Mouse (Mus musculus) forebrain, embryonic 14.5 days (tissue): ENCODE measurements around the gene Hoxb4. TPM values are rescaled to one million over a fixed set of nuclear protein-coding genes. Genes with fewer than 3 reads are reported as not detected.

Experiments used
- ATAC-seq: fragments of 200-750 bp; cut with Nextera tagmentation; 2 replicates; pipeline ENCODE4 v1.8.0; 2017; ENCODE audit warnings: mild to moderate bottlenecking, moderate library complexity
- DNase-seq: peaks from one replicate; pipeline ENCODE4 v3.0.0-alpha.2; 2015; ENCODE audit warnings: low spot score
- H3K27ac ChIP-seq: fragments of 300-500 bp; sonication (generic); 2 replicates; pipeline ENCODE4 v1.5.1; 2014; ENCODE audit warnings: low read depth, mild to moderate bottlenecking, control low read depth, low read length, moderate library complexity
- H3K27me3 ChIP-seq: fragments of 300-500 bp; sonication (generic); replicated peaks from 2 replicates; pipeline ENCODE4 v1.6.1; 2014; ENCODE audit warnings: low read length, control low read depth, mixed read lengths; ENCODE audit not compliant: control insufficient read depth, insufficient read depth
- H3K36me3 ChIP-seq: fragments of 300-500 bp; sonication (generic); 2 replicates; pipeline ENCODE4 v1.6.1; 2014; ENCODE audit warnings: low read length, control low read depth; ENCODE audit not compliant: control insufficient read depth, insufficient read depth
- H3K4me1 ChIP-seq: fragments of 300-500 bp; sonication (generic); 2 replicates; pipeline ENCODE4 v1.6.1; 2014; ENCODE audit warnings: antibody characterized with exemption, low read length, control low read depth; ENCODE audit not compliant: control insufficient read depth, insufficient read depth
- H3K4me2 ChIP-seq: fragments of 300-500 bp; sonication (generic); 2 replicates; pipeline ENCODE4 v1.6.1; 2014; ENCODE audit warnings: mild to moderate bottlenecking, control low read depth, low read length
- H3K4me3 ChIP-seq: fragments of 300-500 bp; sonication (generic); 2 replicates; pipeline ENCODE4 v1.5.1; 2014; ENCODE audit warnings: low read depth, low read length, control low read depth
- H3K9ac ChIP-seq: fragments of 300-500 bp; sonication (generic); 2 replicates; pipeline ENCODE4 v1.6.1; 2014; ENCODE audit warnings: mild to moderate bottlenecking, low read length, control low read depth, moderate library complexity
- H3K9me3 ChIP-seq: fragments of 300-500 bp; sonication (generic); replicated peaks from 2 replicates; pipeline ENCODE4 v1.6.1; 2016; ENCODE audit warnings: low read length, control low read depth, mixed read lengths; ENCODE audit not compliant: control insufficient read depth
- WGBS: fragments of 180-500 bp; shearing (Covaris S2); extraction: QIAGEN DNeasy Blood & Tissue Kit; methylation state at CpG from one replicate; pipeline ENCODE4 v1.1.7; 2014; 5-methylcytosine and 5-hydroxymethylcytosine counted together
- microRNA counts: library from miRNA; unstranded; fragments of <30 nt; microRNA quantifications from one replicate; lab custom pipeline; 2016
- microRNA-seq: library from miRNA; unstranded; fragments of <30 nt; microRNA quantifications from one replicate; pipeline ENCODE4, GENCODE M21; 2016
- polyA plus RNA-seq: library from polyadenylated mRNA; unstranded; fragments of >200 nt; fragmentation: Nextera tagmentation; extraction: Ambion mirVana; gene quantifications from 2 replicates; pipeline ENCODE4 v1.2.1, GENCODE M21; 2014

The Hoxb4 gene
- polyA plus RNA-seq, 1 experiment from 2014 or later, result not detected

- H3K4me1 ChIP-seq, result no peaks in the 10 kb centered on the region
- H3K9ac ChIP-seq, result no peak overlapping the region
- H3K27me3 ChIP-seq, result peaks cover 89% of the 10 kb centered on the region
- no peak for DNase-seq
- H3K36me3 ChIP-seq, result no peaks in the 10 kb centered on the region
- no peak overlapping the region for H3K27ac ChIP-seq
- H3K4me2 ChIP-seq, result no peak overlapping the region
- no peaks in the 10 kb centered on the region for H3K9me3 ChIP-seq
- WGBS, result 1% methylated on average over 5 of the region's 5 CpGs
- no peak overlapping the region for H3K4me3 ChIP-seq
- no peak for ATAC-seq
These were observed 45.7 kb downstream of the Hoxb4 start for GRCm38 (mm10) chr11:96363807-96364206.

GRCm38 (mm10) chr11:96365441-96366091 lies 47.5 kb downstream of the Hoxb4 start, which contains the start of gene Hoxb1:
Gene Hoxb1, plus strand, starts transcription at chr11:96365752.
- H3K9ac ChIP-seq, result no peak within 1 kb of the TSS

GRCm38 (mm10) chr11:96366092-96367041 lies 48.3 kb downstream of the Hoxb4 start:
- 2% methylated on average over 47 of the region's 47 CpGs for WGBS
- H3K4me3 ChIP-seq, result no peak overlapping the region

More at GRCm38 (mm10) chr11:96365441-96366091, 47.5 kb downstream of the Hoxb4 start, which contains the start of gene Hoxb1:
- Histone ChIP-seq H3K9me3 (no peaks in the 10 kb centered on the region), H3K4me1 (no peaks in the 10 kb centered on the region), H3K4me3 (no peak within 1 kb of the TSS), H3K27me3 (peaks cover 92% of the 10 kb centered on the region), H3K36me3 (no peaks in the 10 kb centered on the region), H3K4me2 (no peak within 1 kb of the TSS), H3K27ac (no peak within 1 kb of the TSS)
- DNase-seq (no peak), ATAC-seq (no peak)
- WGBS, result 2% methylated on average over 26 of the region's 26 CpGs

GRCm38 (mm10) chr11:96367141-96367540 lies 49.1 kb downstream of the Hoxb4 start:
- no peak overlapping the region for H3K4me2 ChIP-seq
- no peak overlapping the region for H3K4me3 ChIP-seq
- no peak for DNase-seq
- no peaks in the 10 kb centered on the region for H3K9me3 ChIP-seq
- H3K4me1 ChIP-seq, result no peaks in the 10 kb centered on the region
- ATAC-seq, result no peak
- peaks cover 95% of the 10 kb centered on the region for H3K27me3 ChIP-seq
- no peaks in the 10 kb centered on the region for H3K36me3 ChIP-seq
- WGBS, result 8% methylated on average over 6 of the region's 6 CpGs
- no peak overlapping the region for H3K27ac ChIP-seq
- H3K9ac ChIP-seq, result no peak overlapping the region

More at GRCm38 (mm10) chr11:96366092-96367041, 48.3 kb downstream of the Hoxb4 start:
- Histone ChIP-seq H3K4me1 (no peaks in the 10 kb centered on the region), H3K9me3 (no peaks in the 10 kb centered on the region), H3K27ac (no peak overlapping the region), H3K4me2 (no peak overlapping the region), H3K36me3 (no peaks in the 10 kb centered on the region), H3K27me3 (peaks cover 96% of the 10 kb centered on the region), H3K9ac (no peak overlapping the region)
- ATAC-seq (no peak), DNase-seq (no peak)

- no peak overlapping the region for H3K27ac ChIP-seq
- no peaks in the 10 kb centered on the region for H3K36me3 ChIP-seq
- no peak overlapping the region for H3K9ac ChIP-seq
- H3K9me3 ChIP-seq, result no peaks in the 10 kb centered on the region
- H3K4me3 ChIP-seq, result no peak overlapping the region
- no peak for ATAC-seq
- 3% methylated on average over 5 of the region's 5 CpGs for WGBS
- peaks cover 97% of the 10 kb centered on the region for H3K27me3 ChIP-seq
- H3K4me2 ChIP-seq, result no peak overlapping the region
- DNase-seq, result no peak
- H3K4me1 ChIP-seq, result no peaks in the 10 kb centered on the region
These were observed 50.6 kb downstream of the Hoxb4 start for GRCm38 (mm10) chr11:96368686-96369085.

- H3K4me1 ChIP-seq, result no peaks in the 10 kb centered on the region
- WGBS, result 6% methylated on average over 7 of the region's 7 CpGs
- H3K27me3 ChIP-seq, result peaks cover 97% of the 10 kb centered on the region
- no peaks in the 10 kb centered on the region for H3K36me3 ChIP-seq
- ATAC-seq (no peak), DNase-seq (no peak)
- H3K4me2 ChIP-seq, result no peak overlapping the region
- no peak overlapping the region for H3K27ac ChIP-seq
- H3K9ac ChIP-seq, result no peak overlapping the region
- no peaks in the 10 kb centered on the region for H3K9me3 ChIP-seq
- no peak overlapping the region for H3K4me3 ChIP-seq
These were observed 51.1 kb downstream of the Hoxb4 start for GRCm38 (mm10) chr11:96369140-96369539.

MicroRNAs within 50 kb of the gene (microRNA counts, 519-probe panel; counts per million panel counts)
- microRNA mmu-miR-10a (lab: Ali Mortazavi, UCI), result 2,992 counts per million, percentile 24 among the panel's probes with 10 or more counts

Small RNAs within 50 kb of the gene (microRNA-seq; reads per million reads assigned to microRNA genes)
- gene Mir10a, result 388 reads per million, percentile 73 among the genes with 10 or more reads in this experiment

Other genes starting within 250 kb of the Hoxb4 start
- gene Atp5g1, start 242.6 kb upstream of the Hoxb4 start, polyA plus RNA-seq, result 606 and 726 TPM in 2 replicates
- gene Calcoco2, start 206.3 kb upstream of the Hoxb4 start, polyA plus RNA-seq, result 0.14 TPM in 1 of 2 replicates, not detected in the other
- 0.06 and 0.15 TPM in 2 replicates for gene Ttll6, start 184.5 kb upstream of the Hoxb4 start, polyA plus RNA-seq
- not detected in 2 replicates for gene Hoxb13, start 124.0 kb upstream of the Hoxb4 start, polyA plus RNA-seq
- gene Hoxb9, start 46.8 kb upstream of the Hoxb4 start, polyA plus RNA-seq, result not detected in 2 replicates
- gene Hoxb8, start 36.4 kb upstream of the Hoxb4 start, polyA plus RNA-seq, result not detected in 2 replicates
- gene Hoxb7, start 31.6 kb upstream of the Hoxb4 start, polyA plus RNA-seq, result not detected in 2 replicates
- gene Hoxb6, start 25.8 kb upstream of the Hoxb4 start, polyA plus RNA-seq, result not detected in 2 replicates
- 0.15 TPM in 1 of 2 replicates, not detected in the other for gene Hoxb5, start 14.9 kb upstream of the Hoxb4 start, polyA plus RNA-seq
- not detected in 2 replicates for gene Hoxb3, start 5.1 kb downstream of the Hoxb4 start, polyA plus RNA-seq
- gene Hoxb2, start 32.3 kb downstream of the Hoxb4 start, polyA plus RNA-seq, result not detected in 2 replicates
- gene Hoxb1, start 47.5 kb downstream of the Hoxb4 start, polyA plus RNA-seq, result not detected in 2 replicates
- 2.4 and 2.8 TPM in 2 replicates for gene Skap1, start 146.3 kb downstream of the Hoxb4 start, polyA plus RNA-seq